Mouse (Mus musculus): ENCODE measurements around the gene Dcps. TPM values are rescaled to one million over a fixed set of nuclear protein-coding genes. Genes with fewer than 3 reads are reported as not detected.

Dcps gene
- polyA plus RNA-seq, 1 experiment from 2014 or later, result 26.1 TPM

GRCm38 (mm10) chr9:35197625-35198024 lies 21.8 kb upstream of the Dcps start:
- 96% methylated on average over 3 of the region's 3 CpGs for WGBS
- Histone ChIP-seq H3K4me3 (ENCODE audit: low read depth, low read length) (no peak overlapping the region), H3K9ac (ENCODE audit: low read depth, low read length) (no peak overlapping the region), H3K9me3 (ENCODE audit: control insufficient read depth) (no peaks in the 10 kb centered on the region), H3K27ac (ENCODE audit: low read depth, low read length) (no peak overlapping the region), H3K4me2 (replicated peaks; ENCODE audit: low read depth) (no peak overlapping the region), H3K36me3 (ENCODE audit: control insufficient read depth, insufficient read depth) (no peaks in the 10 kb centered on the region), H3K4me1 (replicated peaks; ENCODE audit: control insufficient read depth, insufficient read depth, low read length) (no peaks in the 10 kb centered on the region), H3K27me3 (replicated peaks; ENCODE audit: control insufficient read depth, insufficient read depth, low read length) (no peaks in the 10 kb centered on the region)
- ATAC-seq, result no peak
- TF ChIP-seq CTCF (IDR thresholded peaks at IDR 0.05; ENCODE audit: low read depth), result no peak

- H3K27ac ChIP-seq (ENCODE audit: low read depth, low read length), result no peak overlapping the region
- TF ChIP-seq CTCF (IDR thresholded peaks at IDR 0.05; ENCODE audit: low read depth), result no peak
These were observed 18.2 kb upstream of the Dcps start for GRCm38 (mm10) chr9:35194048-35194447.

GRCm38 (mm10) chr9:35192983-35193542 lies 17.2 kb upstream of the Dcps start:
- Histone ChIP-seq H3K27me3 (replicated peaks; ENCODE audit: control insufficient read depth, insufficient read depth, low read length) (no peaks in the 10 kb centered on the region), H3K9ac (ENCODE audit: low read depth, low read length) (no peak overlapping the region), H3K9me3 (ENCODE audit: control insufficient read depth) (no peaks in the 10 kb centered on the region), H3K4me1 (replicated peaks; ENCODE audit: control insufficient read depth, insufficient read depth, low read length) (no peaks in the 10 kb centered on the region), H3K4me2 (replicated peaks; ENCODE audit: low read depth) (no peak overlapping the region), H3K27ac (ENCODE audit: low read depth, low read length) (no peak overlapping the region), H3K4me3 (ENCODE audit: low read depth, low read length) (no peak overlapping the region), H3K36me3 (ENCODE audit: control insufficient read depth, insufficient read depth) (peaks cover 29% of the 10 kb centered on the region)
- ATAC-seq, result no peak
- TF ChIP-seq CTCF (IDR thresholded peaks at IDR 0.05; ENCODE audit: low read depth), result no peak
- 83% methylated on average over 11 of the region's 11 CpGs for WGBS

More at GRCm38 (mm10) chr9:35194048-35194447, 18.2 kb upstream of the Dcps start:
- H3K4me1 ChIP-seq (replicated peaks; ENCODE audit: control insufficient read depth, insufficient read depth, low read length), result no peaks in the 10 kb centered on the region
- H3K27me3 ChIP-seq (replicated peaks; ENCODE audit: control insufficient read depth, insufficient read depth, low read length), result no peaks in the 10 kb centered on the region
- no peaks in the 10 kb centered on the region for H3K9me3 ChIP-seq (ENCODE audit: control insufficient read depth)
- no peak overlapping the region for H3K4me3 ChIP-seq (ENCODE audit: low read depth, low read length)
- H3K4me2 ChIP-seq (replicated peaks; ENCODE audit: low read depth), result no peak overlapping the region
- 91% methylated on average over 3 of the region's 3 CpGs for whole genome bisulfite sequencing
- H3K36me3 ChIP-seq (ENCODE audit: control insufficient read depth, insufficient read depth), result peaks cover 19% of the 10 kb centered on the region
- ATAC-seq, result no peak
- no peak overlapping the region for H3K9ac ChIP-seq (ENCODE audit: low read depth, low read length)

GRCm38 (mm10) chr9:35188700-35189099 lies 12.8 kb upstream of the Dcps start:
- Histone ChIP-seq H3K4me2 (replicated peaks; ENCODE audit: low read depth) (no peak overlapping the region), H3K4me3 (ENCODE audit: low read depth, low read length) (no peak overlapping the region), H3K9me3 (ENCODE audit: control insufficient read depth) (no peaks in the 10 kb centered on the region), H3K27me3 (replicated peaks; ENCODE audit: control insufficient read depth, insufficient read depth, low read length) (no peaks in the 10 kb centered on the region), H3K4me1 (replicated peaks; ENCODE audit: control insufficient read depth, insufficient read depth, low read length) (no peaks in the 10 kb centered on the region), H3K36me3 (ENCODE audit: control insufficient read depth, insufficient read depth) (peaks cover 40% of the 10 kb centered on the region), H3K27ac (ENCODE audit: low read depth, low read length) (no peak overlapping the region), H3K9ac (ENCODE audit: low read depth, low read length) (no peak overlapping the region)
- TF ChIP-seq CTCF (IDR thresholded peaks at IDR 0.05; ENCODE audit: low read depth), result no peak
- ATAC-seq, result 0 out of 2 replicates have a peak, but pooled peaks have one; percentile 10
- 77% methylated on average over 22 of the region's 22 CpGs for WGBS

GRCm38 (mm10) chr9:35187351-35187903 lies 11.6 kb upstream of the Dcps start:
- H3K9me3 ChIP-seq (ENCODE audit: control insufficient read depth), result no peaks in the 10 kb centered on the region
- peaks cover 40% of the 10 kb centered on the region for H3K36me3 ChIP-seq (ENCODE audit: control insufficient read depth, insufficient read depth)
- ATAC-seq, result no peak
- H3K4me1 ChIP-seq (replicated peaks; ENCODE audit: control insufficient read depth, insufficient read depth, low read length), result no peaks in the 10 kb centered on the region
- TF ChIP-seq CTCF (IDR thresholded peaks at IDR 0.05; ENCODE audit: low read depth), result no peak
- no peaks in the 10 kb centered on the region for H3K27me3 ChIP-seq (replicated peaks; ENCODE audit: control insufficient read depth, insufficient read depth, low read length)
- H3K9ac ChIP-seq (ENCODE audit: low read depth, low read length), result no peak overlapping the region
- WGBS, result 84% methylated on average over 10 of the region's 10 CpGs
- H3K27ac ChIP-seq (ENCODE audit: low read depth, low read length), result no peak overlapping the region
- no peak overlapping the region for H3K4me2 ChIP-seq (replicated peaks; ENCODE audit: low read depth)
- H3K4me3 ChIP-seq (ENCODE audit: low read depth, low read length), result no peak overlapping the region

GRCm38 (mm10) chr9:35186430-35186829 lies 10.6 kb upstream of the Dcps start:
- Histone ChIP-seq H3K9me3 (ENCODE audit: control insufficient read depth) (no peaks in the 10 kb centered on the region), H3K4me2 (replicated peaks; ENCODE audit: low read depth) (no peak overlapping the region), H3K4me1 (replicated peaks; ENCODE audit: control insufficient read depth, insufficient read depth, low read length) (no peaks in the 10 kb centered on the region), H3K9ac (ENCODE audit: low read depth, low read length) (no peak overlapping the region), H3K27ac (ENCODE audit: low read depth, low read length) (no peak overlapping the region), H3K4me3 (ENCODE audit: low read depth, low read length) (no peak overlapping the region), H3K36me3 (ENCODE audit: control insufficient read depth, insufficient read depth) (peaks cover 39% of the 10 kb centered on the region), H3K27me3 (replicated peaks; ENCODE audit: control insufficient read depth, insufficient read depth, low read length) (no peaks in the 10 kb centered on the region)
- ATAC-seq, result no peak
- WGBS, result 55% methylated on average over 4 of the region's 4 CpGs
- no peak for TF ChIP-seq CTCF (IDR thresholded peaks at IDR 0.05; ENCODE audit: low read depth)

Data from intestine, postnatal 0 days (tissue).